Mouse (Mus musculus) urinary bladder, adult 18-20 months (tissue): Measurements from ENCODE around the gene G6pc.
"Not testable (repeated sequence)": the region's sequence is repeated elsewhere in the genome, so short reads cannot be mapped to it uniquely, and the experiment has no call there.

Experiments used
- DNase-seq, 2 experiments: peaks; one replicate each; pipeline ENCODE4 v3.0.0; 2022; ENCODE audit warnings: low spot score in 2 of 2, mixed read lengths in 2 of 2

G6pc gene

DNA sequence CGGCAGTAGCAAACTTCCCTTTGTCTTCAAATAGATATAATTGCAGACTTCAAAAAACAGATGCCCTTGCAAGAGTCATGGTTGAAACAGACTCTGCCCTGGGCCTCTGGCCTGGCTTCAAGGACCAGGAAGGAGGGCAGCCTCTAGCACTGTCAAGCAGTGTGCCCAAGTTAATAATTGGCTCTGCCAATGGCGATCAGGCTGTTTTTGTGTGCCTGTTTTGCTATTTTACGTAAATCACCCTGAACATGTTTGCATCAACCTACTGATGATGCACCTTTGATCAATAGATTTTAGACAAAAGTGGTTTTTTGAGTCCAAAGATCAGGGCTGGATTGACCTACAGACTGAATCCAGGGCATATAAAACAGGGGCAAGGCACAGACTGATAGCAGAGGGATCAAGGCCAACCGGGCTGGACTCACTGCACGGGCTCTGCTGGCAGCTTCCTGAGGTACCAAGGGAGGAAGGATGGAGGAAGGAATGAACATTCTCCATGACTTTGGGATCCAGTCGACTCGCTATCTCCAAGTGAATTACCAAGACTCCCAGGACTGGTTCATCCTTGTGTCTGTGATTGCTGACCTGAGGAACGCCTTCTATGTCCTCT is at the start of gene G6pc:
TSS of gene G6pc (plus strand) at position 236 of the 610 bp plus-strand sequence.
- no peak for DNase-seq

DNA sequence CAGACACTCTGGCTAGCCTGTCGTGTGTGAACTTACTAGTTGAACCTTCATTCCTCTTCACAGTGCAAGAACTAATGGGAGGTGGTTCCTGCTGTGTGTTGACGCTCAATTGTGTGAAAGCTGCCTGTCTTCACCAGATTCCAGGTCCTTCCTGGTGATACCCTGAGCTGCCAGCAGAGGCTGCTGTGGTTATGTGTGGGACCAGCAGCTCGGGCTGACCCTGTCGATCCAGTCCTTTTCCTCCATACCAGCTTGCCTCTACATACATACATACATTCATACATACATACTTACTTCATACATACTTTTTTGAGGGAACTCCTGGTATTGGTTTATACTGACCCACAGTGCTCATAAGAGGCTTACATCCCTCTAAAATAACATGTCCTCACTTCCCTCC is 43.8 kb upstream of the G6pc start:
- DNase-seq: peak; percentile 31 to 68

DNA sequence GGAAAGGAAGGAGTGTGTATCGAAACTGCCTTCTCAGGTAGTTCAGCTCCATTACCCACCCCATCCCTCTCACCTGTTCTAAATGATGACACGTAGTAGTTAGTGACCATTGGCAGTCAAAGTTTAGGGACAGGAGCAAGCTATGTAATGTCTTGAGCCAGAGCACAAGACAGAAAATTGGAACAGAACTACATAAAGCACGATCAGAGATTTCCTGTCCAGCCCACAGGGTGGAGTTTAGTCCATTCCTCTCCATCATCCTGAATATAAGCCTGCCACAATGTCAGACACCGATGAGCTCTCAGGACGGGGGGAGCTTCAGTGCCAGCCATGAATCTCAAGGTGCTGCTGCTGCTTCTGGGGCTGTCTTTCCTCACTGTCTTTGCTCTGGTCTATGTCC is 42.6 kb upstream of the G6pc start, which contains the start of gene Aoc2:
TSS of gene Aoc2 (plus strand) at position 301 of the 400 bp plus-strand sequence.
- no peak for DNase-seq

DNA sequence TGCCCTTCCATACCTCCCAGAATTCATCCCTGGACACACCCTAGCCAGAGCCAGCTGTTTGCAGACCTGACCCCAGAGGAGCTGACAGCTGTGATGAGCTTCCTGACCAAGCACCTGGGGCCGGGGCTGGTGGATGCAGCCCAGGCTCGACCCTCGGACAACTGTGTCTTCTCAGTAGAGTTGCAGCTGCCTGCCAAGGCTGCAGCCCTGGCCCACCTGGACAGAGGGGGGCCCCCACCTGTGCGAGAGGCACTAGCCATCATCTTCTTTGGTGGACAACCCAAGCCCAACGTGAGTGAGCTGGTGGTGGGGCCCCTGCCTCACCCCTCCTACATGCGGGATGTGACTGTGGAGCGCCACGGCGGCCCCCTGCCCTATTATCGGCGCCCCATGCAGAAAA is 42.2 kb upstream of the G6pc start:
- DNase-seq: not testable (repeated sequence)

DNA sequence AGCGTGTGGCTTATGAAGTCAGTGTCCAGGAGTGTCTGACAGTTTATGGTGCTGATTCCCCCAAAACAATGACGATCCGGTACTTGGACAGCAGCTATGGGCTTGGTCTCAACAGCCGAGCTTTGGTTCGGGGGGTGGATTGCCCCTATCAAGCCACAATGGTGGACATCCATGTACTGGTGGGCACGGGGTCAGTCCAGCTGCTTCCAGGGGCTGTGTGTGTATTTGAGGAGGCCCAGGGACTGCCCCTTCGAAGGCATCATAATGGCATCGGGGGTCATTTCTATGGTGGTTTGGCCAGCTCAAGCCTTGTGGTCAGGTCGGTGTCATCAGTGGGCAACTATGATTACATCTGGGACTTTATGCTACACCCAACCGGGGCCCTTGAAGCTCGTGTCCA is 41.2 kb upstream of the G6pc start:
- no peak for DNase-seq

DNA sequence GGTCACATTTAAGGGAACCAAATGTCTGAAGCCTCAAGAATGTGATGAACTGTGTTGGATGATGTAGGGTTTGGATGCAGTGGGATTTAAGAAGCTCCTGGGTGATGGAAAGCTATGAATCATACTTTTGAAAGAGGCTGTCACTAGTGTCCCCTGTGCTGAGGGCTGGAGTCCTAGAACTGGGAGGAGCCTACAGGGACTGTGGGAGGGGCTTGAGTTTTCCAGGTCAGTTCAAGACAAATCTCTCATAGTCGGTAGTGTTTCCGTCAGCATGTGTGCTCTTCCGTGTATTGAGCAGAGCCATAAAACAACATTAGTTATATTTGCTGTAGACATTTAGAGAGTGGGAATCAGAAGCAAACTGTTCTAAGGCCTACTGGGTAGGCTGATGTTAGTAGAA is 40.0 kb upstream of the G6pc start:
- DNase-seq: no peak

DNA sequence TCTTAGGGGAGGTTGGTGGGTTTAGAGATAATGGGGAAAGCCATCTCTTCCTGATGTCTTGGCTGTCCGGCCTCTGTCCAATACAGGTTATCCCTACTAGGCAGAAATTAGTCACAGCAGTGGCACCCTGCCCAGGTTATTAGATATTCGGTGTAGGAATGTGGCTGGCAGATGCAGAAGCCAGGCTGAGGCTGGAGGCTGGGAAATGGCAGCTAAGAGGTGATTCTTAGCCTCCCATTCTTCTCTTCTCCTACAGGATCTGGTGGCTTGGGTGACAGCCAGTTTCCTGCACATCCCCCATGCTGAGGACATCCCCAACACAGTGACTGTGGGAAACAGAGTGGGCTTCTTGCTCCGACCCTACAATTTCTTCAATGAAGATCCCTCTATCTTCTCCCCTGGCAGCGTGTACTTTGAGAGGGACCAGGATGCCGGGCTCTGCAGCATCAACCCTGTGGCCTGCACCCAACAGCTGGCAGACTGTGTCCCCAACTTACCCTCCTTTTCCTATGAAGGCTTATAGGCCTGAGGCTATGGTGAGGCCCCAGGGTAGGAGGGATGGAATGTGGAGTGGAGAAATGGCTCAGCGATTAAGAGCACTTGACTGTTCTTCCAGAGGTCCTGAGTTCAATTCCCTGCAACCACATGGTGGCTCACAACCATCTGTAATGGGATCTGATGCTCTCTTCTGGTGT is 38.3 kb upstream of the G6pc start:
- DNase-seq: no peak

DNA sequence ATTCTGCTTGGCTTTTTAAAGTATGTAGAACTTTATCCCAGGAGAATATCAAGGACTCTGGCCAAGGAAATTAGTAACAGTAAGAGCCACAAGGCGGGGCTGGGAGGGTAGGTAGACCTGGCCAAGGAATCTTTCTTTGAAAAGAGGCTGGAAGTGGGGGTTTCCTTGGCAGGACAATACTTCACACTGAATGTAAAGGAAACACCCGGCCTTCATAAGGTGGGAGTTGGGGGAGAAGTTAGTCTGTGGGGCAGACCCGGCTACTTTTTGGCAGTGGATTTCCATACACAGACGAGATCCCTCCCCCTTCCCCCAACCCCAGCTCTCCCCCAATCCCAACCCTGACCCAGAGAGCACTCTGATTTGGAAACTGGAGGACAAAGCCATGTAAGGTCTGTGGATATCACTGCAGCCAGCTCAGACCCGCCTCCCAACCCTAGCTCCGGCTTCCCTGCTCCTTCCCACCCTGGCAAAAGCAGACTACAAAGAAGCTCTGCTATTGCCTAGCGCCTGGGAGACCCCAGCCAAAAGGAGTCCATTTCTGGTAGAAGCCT is 36.9 kb upstream of the G6pc start, which contains the start of gene Aoc3:
TSS of gene Aoc3 (plus strand) at position 235 of the 554 bp plus-strand sequence.
- no peak for DNase-seq

DNA sequence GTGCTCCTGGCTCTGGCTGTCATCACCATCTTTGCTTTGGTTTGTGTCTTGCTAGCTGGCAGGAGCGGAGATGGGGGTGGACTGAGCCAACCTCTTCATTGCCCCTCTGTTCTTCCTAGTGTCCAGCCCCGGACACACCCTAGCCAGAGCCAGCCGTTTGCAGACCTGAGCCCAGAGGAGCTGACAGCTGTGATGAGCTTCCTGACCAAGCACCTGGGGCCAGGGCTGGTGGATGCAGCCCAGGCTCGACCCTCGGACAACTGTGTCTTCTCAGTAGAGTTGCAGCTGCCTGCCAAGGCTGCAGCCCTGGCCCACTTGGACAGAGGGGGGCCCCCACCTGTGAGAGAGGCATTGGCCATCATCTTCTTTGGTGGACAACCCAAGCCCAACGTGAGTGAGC is 36.4 kb upstream of the G6pc start:
- DNase-seq: not testable (repeated sequence)

DNA sequence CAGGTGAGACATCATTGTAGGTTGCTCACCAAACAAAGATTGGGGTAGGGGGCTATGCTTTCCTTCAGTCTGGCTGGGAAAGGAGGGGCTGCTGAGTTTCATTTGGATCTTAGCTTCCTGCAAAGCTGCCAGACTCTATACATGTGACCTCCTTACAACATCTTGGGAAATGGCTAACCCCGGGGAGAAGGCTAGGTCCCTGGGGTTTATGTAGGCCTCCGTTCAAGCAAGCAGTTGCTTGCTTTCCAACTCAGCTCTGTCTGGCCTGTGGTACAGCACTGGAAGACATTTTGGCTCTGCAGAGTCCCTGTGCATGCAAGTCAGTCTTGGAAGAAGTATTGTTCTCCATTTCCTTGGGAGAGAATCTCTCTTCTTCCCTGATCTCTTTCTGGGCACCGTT is 34.8 kb upstream of the G6pc start:
- DNase-seq: no peak

DNA sequence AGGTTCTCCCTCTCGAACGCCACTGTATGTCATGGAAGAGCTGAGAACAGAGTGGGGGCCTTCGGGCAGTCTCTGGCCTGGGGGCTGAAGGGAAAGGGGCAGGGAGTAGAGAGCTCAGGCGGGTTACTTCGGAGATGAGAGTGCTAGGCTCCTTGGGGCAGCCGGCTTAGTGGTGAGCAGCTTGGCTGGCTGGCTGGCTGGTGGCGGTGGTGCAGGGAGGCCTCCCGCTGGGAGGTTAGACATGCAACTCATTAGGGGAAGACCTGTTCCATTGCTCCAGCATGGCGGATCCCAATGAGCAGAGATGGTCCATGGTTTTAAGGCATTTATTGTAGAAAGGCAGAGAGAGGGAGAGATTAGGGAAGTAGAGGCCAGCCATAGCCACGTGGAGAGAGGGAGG is 33.3 kb upstream of the G6pc start:
- no peak for DNase-seq

DNA sequence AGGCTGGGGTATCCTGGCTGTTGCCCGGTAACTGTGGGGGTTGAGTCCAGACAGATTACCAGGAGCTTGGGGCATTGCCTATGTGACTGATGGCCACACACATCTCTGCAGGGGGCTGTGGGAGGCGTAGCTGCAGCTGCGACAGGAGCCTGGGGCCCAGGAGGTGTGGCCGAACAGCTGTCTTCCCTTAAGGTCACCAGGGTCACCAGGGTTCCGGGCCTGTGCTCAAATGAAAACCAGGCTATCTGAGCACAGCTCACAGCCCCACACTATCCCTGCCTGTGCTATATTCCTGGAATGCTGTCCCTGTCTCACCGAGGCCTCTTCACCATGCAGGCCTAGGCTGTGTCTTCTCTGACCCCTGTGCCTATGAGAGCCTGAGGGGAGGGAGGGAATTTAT is 32.8 kb upstream of the G6pc start:
- DNase-seq: no peak

DNA sequence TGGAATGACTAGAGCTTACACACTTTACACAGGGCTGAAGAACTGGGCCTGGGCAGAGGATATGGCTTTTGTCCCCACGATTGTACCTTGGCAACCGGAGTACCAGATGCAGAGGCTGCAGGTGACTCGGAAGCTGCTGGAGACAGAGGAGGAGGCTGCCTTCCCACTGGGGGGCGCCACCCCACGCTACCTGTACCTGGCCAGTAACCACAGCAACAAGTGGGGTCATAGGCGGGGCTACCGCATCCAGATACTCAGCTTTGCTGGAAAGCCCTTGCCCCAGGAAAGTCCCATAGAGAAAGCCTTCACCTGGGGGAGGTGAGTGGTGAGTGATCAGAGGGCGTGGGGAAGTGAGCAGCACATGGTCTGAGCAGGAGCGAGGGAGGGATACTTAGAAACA is 31.7 kb upstream of the G6pc start:
- no peak for DNase-seq

DNA sequence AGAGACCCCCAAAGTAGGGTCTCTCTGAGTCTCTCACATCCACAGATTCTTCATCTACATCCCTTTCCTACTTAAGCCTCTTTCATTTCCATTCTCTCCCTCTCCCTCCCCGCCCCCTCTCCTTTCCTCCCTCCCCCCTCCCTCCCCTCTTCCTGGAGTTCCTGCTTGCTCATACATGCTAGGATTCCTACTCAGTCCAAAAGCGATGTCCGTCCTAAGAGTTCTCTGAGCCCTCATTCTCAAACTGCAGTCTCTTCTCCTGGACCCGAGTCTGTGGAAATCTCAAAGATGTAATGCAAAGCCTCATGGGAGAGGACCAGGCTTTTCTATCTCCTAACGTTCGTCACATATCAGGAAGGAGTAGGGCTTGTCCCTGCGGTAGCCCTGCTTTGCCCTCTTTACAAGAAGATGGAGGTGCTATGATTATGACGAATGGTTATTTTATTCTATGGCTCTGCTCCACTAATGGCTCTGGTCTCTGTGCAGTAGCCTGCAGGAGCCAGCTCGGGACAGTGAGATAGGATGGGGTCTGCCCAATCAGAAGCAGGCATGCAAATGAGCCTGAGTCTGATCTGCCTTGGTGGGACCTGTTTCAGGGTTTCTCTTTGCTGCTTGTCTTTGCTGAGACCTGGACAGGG is 29.1 kb upstream of the G6pc start:
- no peak for DNase-seq

DNA sequence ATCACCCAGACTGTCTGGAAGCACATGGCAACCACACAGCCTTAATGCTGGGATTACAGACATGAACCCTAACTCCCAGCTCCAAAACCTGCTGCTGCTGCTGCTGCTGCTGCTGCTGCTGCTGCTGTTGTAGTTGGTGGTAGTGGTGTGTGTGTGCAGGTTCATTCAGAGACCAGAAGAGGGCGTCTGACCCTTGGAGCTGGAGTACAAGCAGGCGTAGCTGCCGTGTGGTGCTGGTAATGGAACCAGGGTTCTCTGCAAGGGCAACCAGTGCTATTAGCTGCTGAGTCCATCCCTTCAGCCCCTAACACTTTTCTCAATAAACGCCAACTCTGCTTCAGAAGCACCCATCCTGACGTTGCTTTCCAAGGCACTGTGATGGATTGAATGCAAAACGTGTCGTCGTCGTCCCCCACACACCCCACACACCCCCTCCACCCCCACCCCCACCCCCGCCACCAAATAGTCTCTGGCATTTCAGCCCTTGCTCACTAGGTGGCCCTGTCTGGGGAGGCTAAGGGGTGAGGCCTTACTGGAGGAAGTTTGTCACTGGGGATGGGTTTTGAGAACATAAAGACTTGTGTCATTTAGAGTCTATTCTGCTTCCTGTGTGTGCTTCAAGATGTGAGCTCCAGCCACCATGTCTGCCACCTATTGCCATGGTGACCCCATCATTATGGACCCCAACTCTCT is 20.1 kb upstream of the G6pc start:
- DNase-seq: no peak

DNA sequence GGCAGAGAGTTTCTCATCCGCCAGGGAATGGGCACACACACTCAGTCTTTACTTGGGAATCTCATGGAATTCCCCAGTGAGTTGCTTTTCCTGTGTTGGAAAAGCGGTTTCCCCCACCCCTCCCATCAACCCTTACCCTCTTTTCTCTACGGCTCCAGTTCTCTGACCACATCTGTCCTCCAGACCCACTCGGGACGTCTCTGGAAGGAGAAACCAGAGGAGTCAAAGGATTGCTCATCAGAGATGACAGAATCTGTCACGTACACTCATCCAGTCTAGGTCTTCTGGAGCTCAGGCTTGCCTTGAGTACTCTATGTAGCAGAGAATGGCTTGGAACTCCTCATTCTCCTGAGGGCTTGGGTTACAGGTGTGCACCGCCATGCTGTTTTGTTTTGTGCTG is 18.6 kb upstream of the G6pc start:
- DNase-seq: no peak

DNA sequence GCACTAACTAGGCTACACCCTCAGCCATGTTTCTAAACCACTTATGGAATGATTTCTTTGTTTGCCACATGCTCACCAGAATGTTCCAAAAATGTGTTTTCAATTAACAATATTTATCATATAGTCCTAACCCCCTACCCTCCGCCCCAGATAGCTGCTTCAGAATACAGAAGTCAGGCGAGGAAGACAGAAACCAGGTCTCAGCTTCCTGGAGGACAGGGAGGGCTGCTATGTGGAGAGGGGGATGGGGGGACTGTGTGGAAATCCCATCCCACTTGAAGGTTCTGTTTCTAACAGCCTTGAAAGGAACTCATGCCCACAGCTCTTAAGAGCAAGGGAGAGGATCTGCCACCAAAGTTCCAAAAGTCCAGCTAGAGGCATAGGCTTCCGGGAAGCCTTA is 18.1 kb upstream of the G6pc start:
- DNase-seq: no peak

DNA sequence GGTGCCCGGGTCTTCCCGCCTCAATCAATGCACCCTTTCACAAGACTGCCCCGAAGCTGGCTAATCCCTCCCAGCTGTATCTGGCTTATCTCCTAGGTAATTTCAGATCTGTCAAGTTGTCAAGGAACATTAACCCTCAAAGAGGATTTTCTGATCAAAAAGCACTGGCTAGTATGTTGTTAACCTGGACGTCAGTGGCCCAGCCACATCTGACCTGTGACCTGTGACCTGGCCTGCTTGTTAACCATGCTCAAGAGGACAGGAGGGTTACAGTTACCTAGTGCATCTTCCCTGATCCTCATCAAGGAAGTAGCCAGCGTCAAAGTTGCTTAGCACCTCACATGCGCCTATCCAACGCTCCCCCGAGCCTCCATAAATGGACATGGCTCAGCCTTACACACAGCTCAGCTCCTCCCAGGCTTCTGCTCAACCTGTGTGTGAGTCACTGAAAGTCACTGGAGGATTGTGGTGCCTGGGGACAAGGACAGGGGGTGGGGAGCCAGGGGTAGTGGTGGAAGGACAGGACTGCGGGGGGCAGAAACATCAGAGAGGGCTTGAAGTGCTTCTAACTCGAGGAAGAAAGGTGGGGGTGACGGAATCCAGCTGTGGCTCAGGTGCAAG is 16.2 kb upstream of the G6pc start:
- DNase-seq: no peak

DNA sequence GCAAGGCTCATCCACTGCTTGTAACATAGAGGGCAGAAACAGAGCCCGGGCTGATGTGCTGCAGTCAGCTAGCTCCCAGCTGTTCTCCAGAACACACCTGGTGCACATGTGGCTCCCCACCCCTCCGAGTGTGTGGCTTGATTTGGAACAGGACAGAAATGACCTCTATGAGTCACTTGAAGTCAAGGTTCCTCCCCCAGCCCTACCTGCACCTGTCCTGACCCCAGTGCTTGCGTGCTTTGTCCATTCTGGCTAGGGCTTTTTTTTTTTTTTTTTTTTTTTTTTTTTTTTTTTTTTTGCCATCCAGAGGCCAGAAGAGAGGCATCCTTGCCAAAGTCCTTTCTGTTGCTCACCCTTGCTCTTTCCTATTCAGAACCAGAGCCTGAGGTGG is 15.6 kb upstream of the G6pc start:
- DNase-seq: no peak

DNA sequence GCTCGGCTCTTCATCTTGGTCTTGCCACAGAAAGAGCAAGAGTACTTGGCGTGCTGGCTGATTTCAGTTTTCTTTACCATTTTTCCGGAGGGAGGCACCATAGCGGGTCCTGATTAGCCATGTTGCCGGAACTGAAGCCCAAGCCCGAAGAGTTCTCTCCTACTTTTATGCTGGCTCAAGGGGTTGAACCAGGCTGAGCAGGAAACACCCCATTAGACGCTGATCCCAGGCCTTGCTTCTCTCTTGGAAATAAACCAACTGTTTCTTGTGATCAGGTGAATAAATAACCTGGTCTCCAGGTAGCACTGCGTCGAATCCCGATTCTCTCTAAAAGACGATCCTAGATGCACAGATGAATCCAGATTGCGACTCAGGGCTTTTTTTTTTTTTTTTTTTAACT is 13.9 kb upstream of the G6pc start:
- DNase-seq: no peak

DNA sequence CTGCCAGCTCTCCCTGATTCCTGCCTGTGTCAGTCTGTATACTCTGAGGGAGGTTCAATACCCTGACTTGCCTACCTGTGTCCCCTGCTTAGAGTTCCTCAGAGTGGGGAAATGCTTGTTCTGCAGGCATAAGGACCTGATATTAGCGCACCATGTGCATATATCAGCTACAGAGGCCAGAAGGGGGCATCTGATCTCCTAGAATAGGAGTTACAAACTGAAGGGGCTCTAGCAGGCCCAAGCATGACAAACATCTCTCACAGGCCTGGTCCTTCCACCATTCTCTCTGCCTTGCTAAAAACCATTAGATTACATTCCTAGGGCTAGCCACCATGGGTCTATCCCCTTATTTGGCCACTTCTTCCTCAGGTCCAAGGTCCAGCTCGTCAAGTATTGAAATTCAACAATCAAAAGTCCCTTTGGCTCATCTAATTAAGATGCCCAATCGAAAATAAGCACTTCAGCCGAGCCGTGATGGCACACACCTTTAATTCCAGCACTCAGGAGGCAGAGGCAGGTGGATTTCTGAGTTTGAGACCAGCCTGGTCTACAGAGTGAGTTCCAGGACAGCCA is 12.8 kb upstream of the G6pc start:
- no peak for DNase-seq
